Mouse (Mus musculus): ENCODE results near the gene Gm20388.
A peak's percentile ranks its signal among the peaks of the same experiment; 100 is the strongest.

Gene Gm20388

DNA sequence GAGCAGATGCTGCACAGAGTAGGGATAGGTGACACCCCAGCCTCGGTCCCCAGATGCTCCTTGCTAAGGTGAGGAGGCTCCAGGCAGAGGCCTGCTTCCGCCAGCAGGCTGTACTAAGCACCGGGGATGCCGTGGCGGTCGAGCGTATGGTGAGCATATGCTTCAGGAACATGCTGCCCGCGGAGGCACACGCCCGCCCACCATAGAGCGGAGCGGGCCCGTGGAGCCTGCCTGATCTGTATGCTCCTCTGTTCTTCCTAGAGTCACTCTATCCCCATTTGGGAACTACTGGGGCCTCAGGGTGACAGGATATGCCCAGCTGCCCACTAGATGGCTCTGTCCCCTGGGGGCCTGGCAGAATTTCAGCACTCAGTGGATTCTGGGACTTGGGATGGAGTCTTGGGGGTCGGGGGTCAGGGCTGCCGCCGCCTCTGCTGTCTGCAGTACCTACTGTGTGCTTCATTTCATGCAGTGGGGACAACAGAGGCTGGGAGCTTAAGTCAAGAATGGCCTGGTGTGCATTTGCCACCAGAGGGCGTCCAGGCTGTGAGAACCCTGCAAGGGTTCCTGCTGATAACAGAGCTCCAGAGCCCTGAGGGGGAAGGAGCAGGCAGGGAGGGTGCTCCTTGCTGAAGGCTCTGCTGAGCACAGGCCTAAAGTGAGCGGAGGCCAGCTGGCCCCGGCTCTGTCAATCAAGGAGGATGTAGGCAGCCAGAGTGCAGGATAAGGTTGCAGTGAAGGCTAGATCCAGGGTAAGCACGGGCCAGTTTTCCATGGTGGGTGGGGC is 377.7 kb downstream of the Gm20388 start:
- peak in 1 of 2 experiments; percentile 64 for DNase-seq (ENCODE audit: low spot score in 2 of 2)

DNA sequence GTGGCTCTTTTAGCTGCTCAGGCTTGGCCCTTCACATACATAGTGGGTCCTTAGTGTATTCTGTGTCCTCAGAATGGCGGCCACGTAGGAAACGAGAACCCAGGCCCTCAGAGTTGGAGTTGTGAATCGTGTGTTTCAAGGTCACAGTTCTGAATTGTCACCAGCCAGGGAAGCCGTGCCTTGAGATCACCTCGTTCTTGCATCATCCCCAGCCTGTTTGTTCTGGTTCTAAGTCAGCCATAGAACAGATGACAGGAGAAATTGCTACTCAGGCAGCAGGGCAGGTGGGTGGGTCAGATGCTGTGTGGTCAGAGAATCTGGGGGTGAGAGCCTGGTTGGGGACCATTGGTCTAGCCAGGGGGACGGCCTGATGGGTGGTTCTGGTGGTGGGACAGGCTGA is 378.6 kb downstream of the Gm20388 start:
- DNase-seq (ENCODE audit: low spot score in 2 of 2), result no peak

DNA sequence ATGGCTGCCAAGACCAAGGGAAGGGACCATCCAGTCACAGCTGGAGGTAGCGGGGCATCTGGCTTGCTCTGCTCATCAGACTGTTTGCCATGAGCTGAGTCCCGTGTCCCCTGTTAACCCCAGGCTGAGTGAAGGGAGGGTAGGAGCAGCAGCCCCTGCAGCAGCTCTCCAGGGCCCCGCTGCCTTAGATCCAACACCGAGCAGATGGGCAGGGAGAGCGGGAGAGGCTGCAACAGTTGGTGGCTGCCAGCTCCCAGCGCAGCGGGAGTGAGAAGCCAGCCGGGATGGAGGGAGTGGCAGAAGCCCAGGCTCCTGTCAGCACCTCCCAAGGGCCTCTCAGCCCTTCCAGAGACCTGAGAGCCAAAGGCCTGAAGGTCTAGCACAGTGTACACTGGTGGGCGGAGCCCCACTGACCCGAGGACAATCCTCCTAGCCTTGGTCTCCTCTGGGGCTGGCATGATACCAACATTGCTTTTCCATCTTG is 379.1 kb downstream of the Gm20388 start:
- peak in 1 of 2 experiments; percentile 62 for DNase-seq (ENCODE audit: low spot score in 2 of 2)

DNA sequence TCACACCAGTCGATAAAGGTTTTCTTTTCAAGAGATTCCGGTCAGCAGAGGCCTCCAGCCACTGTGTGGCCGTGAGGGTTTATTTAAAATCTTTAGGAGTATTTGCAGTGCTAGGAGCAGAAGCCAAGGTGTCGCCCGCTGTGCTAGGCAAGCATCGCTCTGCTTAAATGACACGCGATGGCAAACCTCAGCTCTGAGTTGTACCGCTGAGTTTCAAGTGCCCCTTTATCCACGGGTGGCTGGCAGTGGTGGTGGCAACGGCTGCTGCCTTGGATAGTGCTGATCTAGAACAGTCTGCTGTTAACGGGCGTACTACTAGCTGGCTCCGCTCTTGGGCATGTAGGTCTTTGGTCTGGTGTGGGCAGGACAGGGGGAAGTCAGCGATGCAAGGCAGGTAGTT is 380.0 kb downstream of the Gm20388 start:
- DNase-seq (ENCODE audit: low spot score in 2 of 2), result no peak

DNA sequence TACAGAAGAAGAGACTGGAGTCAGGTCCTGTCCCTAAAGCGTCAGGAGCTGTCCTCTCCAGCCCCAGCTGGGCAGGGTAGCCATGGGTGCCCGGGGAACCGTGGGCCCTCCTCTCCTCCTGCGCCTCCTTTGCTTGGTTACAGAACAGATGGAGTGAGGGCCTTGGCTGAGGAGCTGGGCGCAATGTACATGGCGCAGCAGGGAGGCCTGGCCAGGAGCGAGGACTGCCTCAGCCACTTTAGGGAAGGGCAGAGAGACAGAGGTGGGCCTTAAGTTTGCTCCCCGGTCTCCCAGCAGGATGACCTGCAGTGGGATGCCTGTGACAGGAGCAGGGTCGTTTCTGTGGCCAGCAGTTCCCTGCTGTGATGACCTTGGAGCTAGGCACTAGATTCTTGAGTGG is 381.0 kb downstream of the Gm20388 start:
- DNase-seq (ENCODE audit: low spot score in 2 of 2), result no peak

DNA sequence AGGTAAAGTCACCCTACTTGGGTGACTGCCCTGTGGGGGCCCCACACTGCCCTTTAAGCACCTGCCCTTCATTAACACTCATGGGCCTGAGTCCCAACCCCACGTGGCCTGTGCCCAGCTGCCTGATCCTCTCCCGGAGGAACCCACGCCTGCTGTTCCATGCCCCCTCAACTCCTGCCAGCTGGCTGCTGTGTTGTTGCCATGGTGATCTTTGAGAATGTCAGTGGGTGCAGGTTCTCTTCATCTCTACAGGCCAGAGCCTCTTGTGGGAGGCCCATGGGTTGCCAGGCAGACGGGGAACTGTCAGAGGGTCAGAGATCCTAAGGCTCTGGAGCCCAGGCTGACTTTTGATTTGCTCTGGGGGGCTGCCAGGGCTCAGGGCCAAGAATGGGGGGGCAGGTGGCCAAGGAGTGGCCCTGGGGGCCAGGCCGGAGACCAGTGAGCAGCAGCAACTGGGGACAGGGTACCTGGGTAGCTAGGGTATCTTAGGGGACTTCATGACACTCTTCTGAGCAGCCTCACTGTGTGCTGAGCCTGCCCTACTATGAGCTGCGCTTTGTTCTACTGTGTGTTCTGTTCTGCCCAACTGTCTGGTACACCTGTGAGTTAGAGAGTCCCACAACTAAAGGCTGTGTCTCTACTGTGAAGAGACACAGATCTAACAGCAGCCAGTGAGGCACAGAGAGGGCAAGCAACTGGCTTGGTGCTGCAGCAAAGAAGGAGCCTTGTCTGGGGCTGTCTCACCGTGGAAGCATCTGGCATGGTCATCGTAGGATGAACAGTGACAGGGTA is 381.9 kb downstream of the Gm20388 start:
- peak; percentile 61 to 79 for DNase-seq (ENCODE audit: low spot score in 2 of 2)

DNA sequence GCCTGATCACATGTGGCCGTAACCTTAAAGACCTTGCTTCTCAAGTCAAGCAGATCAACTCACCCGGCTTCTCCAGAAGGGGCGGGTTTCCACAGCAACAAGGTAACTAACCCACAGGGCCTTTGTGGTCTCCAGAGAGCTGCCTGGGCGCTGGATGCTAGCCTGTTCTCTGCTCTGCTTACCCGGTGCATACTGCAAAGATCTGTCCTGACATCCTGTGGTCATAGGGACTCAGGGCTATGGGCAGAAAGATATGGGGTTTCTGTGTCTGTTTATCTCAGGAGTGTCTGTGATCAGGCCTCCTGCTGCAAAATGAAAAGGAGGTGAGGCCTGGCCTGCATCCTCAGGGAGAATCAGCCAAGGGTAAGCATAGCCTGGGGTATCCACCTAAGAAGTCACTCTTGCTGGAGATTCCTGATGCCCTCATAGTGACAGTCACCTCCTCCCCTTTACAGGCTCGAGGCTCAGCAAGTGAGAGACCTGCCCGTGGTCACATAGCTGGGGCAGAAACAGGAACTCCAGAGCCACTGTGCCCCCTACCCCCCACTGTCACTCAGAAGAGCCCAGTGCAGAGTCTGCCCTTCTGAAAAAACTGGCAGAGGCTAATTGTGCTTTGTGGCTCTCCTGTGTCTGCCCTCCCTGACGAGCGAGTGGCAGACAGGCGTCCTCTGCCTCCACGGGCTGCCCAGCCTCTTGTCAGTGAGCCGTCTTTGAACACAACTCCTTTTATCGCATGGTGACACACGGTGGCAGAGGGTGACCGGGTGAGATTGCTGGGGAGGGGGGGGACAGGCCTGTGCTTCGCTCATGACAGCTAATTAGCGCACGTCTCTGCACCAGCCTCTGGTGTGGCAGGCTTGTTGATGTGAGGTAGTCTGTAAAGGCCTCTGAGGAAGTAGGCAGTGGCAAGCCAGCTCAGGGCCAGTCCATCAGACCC is 383.0 kb downstream of the Gm20388 start:
- no peak for DNase-seq (ENCODE audit: low spot score in 2 of 2)

DNA sequence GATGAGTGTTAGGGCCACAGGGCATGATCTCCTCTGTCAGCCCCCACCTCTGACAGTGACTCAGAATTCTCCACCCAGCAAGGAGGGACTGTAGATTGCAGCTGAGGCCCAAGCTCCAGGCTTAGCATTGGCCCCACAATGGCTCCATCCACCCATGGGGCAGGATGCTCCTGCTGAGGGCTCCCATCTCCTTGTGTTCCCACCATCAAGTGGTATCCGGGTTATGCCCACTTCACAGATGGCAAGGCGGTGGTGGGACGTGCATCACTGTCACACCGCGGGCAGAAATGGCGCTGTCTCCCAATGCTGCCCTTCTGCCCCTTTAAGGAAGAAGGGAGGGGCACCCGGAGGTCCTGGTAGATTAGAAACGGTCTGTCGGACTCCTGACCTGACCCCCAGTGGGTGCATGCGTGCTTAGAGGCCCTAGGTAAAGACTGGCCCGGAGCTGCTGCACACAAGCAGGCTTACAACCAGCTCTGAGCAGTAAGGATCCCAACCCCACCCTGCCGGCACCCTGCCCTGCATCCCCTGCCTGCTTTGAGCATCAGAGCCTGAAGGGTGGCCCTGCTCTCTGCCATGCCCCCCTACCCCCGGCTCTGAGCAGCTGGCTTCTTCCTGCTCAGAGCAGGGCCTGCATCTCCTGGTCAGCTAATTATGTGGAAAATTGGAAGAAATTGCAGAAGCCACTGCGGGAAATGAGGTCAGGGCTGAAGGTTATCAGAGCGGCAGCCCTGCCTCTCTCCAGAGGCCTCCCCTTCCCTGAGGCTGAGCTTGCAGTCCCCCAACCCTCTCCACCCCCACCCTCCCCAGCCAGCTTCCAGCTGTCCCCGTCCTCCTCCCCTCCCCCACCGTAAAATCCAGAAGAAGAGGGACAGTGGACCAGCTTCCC is 384.6 kb downstream of the Gm20388 start:
- DNase-seq (ENCODE audit: low spot score in 2 of 2), result no peak

DNA sequence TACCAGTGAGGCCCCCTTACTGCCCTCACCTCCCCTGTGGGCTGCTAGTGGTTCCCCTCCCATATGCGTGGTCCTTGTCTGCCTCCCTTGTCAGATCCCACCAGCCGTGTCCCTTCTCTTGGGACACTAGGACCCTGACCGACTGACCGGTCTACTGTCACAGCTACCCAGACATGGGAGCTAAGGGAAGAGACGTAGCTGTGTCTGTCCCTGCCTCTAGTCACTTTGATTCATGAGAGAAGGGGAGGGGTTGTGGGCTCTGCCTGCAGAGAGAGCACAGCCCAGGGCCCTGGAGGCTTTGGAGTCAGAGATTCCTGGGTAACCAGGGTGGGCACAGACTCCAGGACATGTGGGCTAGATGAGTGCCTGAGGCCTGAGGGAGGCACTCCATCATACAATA is 386.4 kb downstream of the Gm20388 start:
- no peak for DNase-seq (ENCODE audit: low spot score in 2 of 2)

DNA sequence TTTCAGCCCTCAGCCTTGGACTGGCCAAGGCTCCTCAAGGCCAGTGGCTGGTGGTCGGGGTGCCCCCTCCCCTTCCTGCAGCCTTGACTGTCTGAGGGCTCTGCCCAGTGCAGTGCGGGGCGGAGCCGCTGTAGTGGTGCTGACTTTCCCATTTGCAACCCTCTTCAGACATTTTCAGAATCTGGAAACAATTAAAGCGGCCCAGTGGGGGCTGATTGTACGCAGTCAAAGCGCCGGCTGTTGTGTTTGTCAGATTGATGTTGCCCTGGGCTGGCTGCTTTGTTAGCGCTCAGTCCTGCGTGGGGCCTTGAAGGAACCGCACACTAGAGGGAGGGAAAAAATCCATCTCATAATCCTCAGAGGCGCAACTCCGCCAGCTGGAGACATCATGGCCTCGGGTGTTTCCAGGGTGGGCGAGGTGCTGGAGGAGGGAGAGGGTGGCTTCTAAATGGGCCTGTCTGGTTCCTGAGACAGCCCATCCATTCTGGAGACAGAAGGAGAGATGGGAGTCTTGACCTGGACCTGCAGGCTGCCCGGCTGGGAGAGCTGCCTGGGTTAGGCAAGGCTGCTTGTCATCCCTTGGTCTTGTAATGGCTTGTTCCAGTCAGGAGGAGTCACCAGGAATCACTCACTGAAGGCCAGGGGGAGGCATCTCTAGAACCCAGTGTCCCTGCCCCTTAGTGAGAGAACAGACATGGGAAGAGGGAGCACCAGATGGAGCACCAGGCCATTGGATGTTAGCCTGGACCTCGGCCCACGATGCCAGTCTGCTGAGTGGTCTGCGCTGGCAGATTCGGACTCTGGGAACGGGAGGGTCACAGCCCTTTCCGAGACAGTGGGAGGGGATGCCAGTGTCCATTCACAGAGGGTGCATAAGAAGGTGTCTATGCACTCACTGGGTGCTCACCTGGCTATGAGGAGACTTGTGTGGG is 388.2 kb downstream of the Gm20388 start:
- DNase-seq (ENCODE audit: low spot score in 2 of 2), result no peak

DNA sequence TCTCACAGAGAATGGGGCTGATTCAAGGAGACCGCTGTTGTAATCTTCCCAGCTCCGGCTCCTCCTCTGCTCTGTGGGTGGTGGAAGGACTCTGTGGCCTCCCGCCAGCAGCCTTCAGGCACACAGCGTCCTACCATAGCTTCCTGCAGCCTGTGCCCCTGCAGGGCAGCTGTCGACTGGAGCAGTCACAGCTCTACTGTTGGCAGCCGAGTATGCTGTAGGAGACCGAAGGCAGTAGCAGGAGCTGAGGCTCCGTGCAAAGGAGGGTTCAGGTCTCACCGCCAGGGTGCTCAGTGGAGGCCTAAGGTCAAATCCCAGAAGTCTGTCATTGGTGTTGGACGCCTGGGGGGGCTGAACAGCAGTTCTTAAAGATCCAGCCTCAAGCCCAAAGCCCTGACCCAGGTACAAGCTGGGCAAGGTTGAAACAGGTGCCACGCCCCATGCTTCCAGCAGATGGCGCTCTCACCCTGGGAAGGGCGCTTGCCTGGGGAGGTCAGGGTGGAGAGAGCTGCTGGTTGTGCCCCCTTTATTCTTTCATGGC is 390.0 kb downstream of the Gm20388 start:
- DNase-seq (ENCODE audit: low spot score in 2 of 2), result peak in 1 of 2 experiments; percentile 67

DNA sequence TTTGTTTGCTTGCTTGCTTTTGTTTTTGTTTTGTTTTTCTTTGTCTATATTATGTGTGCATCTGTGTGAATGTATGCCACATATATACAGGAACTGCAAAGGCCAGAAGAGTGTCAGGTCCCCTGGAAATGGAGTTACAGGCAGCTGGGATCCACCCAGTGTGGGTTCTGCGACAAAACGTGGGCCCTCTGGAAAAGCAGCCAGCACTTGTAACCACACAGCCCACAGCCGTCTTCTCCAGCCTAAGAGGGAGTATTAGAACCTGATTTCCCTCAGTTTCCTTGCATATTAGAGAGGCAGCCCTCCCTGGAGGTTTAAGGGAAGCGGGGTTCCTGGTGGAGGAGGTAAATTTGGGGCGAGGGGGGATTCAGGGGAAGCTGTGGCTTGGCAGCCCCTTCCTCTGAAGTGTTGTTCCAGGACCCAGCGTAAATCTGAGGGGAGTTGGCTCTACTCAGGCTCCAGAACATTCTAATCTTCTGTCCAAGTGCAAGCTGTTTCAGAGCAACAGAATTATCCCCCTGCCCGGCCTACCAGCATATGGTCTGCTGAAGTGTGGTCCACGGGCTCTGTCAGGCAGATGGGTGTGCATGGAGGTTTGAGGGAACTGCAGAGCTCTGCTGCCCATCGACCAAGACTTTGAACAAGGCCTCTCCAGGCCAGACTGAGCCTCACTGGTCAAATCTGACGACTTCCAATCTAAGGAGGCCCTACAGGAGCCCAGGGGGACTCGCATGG is 392.5 kb downstream of the Gm20388 start:
- DNase-seq (ENCODE audit: low spot score in 2 of 2), result no peak

DNA sequence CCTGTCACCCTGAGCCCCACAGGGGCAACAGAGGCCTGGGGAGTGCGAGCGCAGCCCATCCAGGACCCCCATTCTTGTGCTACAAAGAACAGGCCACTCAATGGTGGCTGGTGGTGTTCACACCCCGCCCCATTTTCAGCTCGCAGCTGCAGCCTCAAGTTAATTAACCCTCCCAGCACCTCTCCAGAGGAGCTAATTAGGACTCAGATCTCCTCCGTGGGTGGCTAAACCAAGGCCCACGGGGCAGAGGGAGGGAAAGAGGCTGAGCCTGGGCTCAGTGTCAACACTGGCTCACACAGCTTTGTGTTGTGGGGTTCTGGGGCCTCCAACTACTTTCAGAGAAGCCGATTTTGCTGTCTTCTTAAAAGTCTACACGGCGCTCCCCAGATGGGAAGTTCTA is 393.5 kb downstream of the Gm20388 start:
- no peak for DNase-seq (ENCODE audit: low spot score in 2 of 2)

DNA sequence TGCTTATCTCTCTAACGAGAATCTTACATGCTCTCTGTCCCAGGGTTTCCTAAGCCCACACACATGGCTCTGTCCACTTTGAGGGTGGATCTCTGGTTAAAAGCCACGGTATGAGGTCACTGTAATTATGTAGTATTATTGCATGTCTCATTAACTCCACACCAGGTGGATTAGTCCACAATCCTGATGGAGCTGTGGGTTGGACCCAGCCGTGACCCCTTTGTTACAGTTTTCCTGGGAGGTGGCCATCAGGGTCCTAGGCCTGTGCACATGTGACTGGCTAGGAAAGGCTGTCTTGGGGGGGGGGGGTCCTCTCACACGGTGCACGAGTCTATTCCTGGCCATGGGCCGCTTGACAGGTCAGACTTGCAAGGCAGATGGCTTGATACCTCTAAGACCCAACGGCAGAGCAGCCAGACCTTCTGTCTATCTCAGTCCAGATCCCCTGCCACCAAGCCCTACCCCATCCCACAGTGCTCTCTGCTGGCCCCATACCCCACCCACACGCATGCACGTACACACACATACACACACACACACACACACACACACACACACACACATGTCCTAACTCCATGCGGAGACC is 395.3 kb downstream of the Gm20388 start:
- DNase-seq (ENCODE audit: low spot score in 2 of 2), result no peak

DNA sequence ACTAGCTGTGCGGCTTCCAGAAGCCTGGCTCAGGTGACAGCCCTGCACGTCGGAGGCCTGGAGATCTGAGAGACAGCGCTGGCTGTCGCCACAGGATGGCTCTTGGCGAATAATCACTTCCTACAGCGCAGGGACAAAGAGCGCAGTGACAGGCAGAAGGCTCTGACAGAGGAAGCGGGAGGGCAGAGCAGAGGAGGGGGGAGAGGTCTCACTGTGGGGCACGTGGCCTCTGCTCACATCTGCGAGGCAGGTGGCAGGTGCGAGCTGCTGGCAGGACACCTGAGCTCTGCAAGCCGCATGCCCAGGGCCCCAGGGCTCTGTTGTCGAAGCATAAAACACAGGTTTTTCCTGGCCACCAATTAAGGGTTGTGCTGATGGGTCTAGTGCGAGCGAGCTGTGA is 396.5 kb downstream of the Gm20388 start:
- DNase-seq (ENCODE audit: low spot score in 2 of 2), result no peak

DNA sequence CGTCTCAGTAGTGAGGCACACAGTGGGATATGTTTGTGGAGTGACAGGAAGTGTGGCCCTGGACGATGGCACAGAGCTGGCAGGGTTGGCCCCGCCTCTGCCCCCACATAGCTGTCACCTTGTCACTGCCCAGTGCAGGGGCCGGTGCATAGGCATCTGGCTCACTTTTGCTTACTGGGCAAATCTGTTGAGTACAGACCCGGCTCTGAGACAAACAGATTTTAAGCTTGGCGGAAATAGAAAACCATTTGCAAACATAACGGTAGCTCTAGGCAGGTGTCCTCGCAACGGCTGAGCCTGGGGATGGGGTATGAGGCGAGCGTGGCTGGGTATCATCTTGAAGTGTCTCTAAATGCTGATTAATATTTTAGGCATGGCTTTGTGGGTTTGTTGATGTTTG is 396.9 kb downstream of the Gm20388 start:
- DNase-seq (ENCODE audit: low spot score in 2 of 2), result no peak

DNA sequence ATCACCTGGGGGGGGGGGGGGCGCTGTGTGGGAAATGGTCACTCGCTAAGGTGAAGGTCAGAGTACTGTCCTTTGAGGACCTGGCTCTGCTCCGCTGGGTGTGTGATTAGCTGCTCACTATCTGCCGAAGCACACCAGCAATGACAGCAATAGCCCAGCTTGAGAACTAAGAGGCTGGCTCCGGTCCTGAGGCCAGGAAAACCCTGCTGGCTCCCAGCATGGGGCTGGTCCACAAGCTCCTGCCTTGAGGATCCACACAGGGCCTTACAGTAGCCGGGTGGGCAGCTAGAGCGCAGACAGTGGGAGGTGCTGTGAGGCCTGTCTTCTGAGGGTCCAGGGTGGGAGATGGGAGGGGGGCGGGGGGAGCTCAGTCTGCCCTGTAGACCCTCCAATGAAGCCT is 397.5 kb downstream of the Gm20388 start:
- no peak for DNase-seq (ENCODE audit: low spot score in 2 of 2)

DNA sequence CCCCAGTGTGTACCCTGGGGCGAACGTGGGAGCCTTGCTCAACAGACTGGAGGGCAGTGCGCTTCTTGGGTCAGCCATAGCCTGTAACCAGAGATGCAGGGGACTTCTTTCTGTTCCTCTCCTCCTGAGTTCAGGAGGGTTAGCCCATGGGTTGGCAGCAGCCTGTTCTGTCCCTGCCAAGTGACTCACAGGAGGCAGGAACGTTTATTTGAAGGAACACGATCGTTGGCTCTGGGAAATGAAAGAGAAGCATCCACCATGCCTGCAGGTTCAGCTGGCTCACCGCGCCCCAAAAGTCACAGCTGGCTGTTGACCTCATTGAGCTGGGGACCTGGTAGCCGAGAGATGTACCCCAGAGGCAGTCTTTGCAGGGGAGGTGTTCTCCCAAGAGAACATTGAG is 397.9 kb downstream of the Gm20388 start:
- DNase-seq (ENCODE audit: low spot score in 2 of 2), result no peak
